Comparison of ENCODE assay signal across 24 mouse cellular contexts in genomic region chr3:55515966-55516365, GRCm38 (mm10). TPM values are rescaled to one million over a fixed set of nuclear protein-coding genes. Genes with fewer than 3 reads are reported as not detected.
DNase-seq lines count a peak whose midpoint lies in the region; ATAC-seq lines count a peak whose summit lies in the region.
"Had no signal": no experiment of that assay in that cellular context is flagged by ENCODE, and none has a peak within 500 bp of the region (broad histone marks: within the 10 kb centered on the region; RNA-seq: fewer than 3 reads in every experiment).

No protein-coding gene starts in this region.

- H3K9ac ChIP-seq in kidney, embryonic 16.5 days (replicated peaks; ENCODE audit: low read length), result no peak overlapping the region
- no peak overlapping the region for H3K9ac ChIP-seq in midbrain, embryonic 15.5 days
- no peak overlapping the region for H3K9ac ChIP-seq in forebrain, embryonic 11.5 days (ENCODE audit: low read length)
- H3K9ac ChIP-seq: embryonic facial prominence, embryonic 15.5 days; forebrain, embryonic 15.5 days; heart, embryonic 12.5 days had no signal

- peak; percentile 39; the same call in 1 of the 2 replicates for ATAC-seq in kidney, embryonic 16.5 days (ENCODE audit: low FRiP score, low TSS enrichment)
- no peak for ATAC-seq in midbrain, embryonic 15.5 days (replicated peaks)
- ATAC-seq in forebrain, embryonic 11.5 days (replicated peaks; ENCODE audit: low FRiP score), result no peak
- ATAC-seq: forebrain, embryonic 15.5 days had no signal

- peak; percentile 18 for DNase-seq in embryo, embryonic 10.5 days (ENCODE audit: low spot score)
- DNase-seq in embryo, embryonic 11 days, result no peak
- no peak for DNase-seq in kidney, adult 11 months
- no peak for DNase-seq in limb, embryonic 10.5 days (ENCODE audit: low spot score)
- DNase-seq in forebrain, embryonic 11.5 days (ENCODE audit: low spot score), result no peak
- DNase-seq in natural killer cell, adult 2 months (ENCODE audit: low spot score in 2 of 2), result no peak
- DNase-seq: adrenal gland, postnatal 10 days; cerebellum, adult 11 months; cerebellum, adult 8-10 months; cerebellum, postnatal 14 days; gastrocnemius, postnatal 10 days had no signal

- H3K36me3 ChIP-seq in kidney, embryonic 16.5 days (ENCODE audit: insufficient read depth, low read length), result no peaks in the 10 kb centered on the region
- H3K36me3 ChIP-seq in limb, embryonic 10.5 days, result no peaks in the 10 kb centered on the region; the same call in 1 of the 2 replicates
- H3K36me3 ChIP-seq in midbrain, embryonic 15.5 days (replicated peaks), result peaks cover 9% of the 10 kb centered on the region
- no peaks in the 10 kb centered on the region for H3K36me3 ChIP-seq in forebrain, embryonic 11.5 days (ENCODE audit: control insufficient read depth, insufficient read depth, low read length)
- H3K36me3 ChIP-seq: embryonic facial prominence, embryonic 15.5 days; forebrain, embryonic 10.5 days; heart, embryonic 12.5 days had no signal

- peaks cover 22% of the 10 kb centered on the region for H3K4me1 ChIP-seq in kidney, embryonic 16.5 days (ENCODE audit: insufficient read depth, low read length)
- H3K4me1 ChIP-seq in limb, embryonic 10.5 days, result peaks cover 80% of the 10 kb centered on the region
- H3K4me1 ChIP-seq in midbrain, embryonic 15.5 days, result peaks cover 13% of the 10 kb centered on the region
- 0 out of 2 replicates have a peak, but pooled peaks cover 2% of the 10 kb centered on the region for H3K4me1 ChIP-seq in forebrain, embryonic 11.5 days (replicated peaks; ENCODE audit: control insufficient read depth, insufficient read depth, low read length)

- WGBS in kidney, embryonic 16.5 days, result 37% methylated on average over 5 of the region's 5 CpGs
- 33% methylated on average over 5 of the region's 5 CpGs for WGBS in limb, embryonic 10.5 days
- 51% methylated on average over 5 of the region's 5 CpGs for WGBS in midbrain, embryonic 15.5 days
- 78% methylated on average over 5 of the region's 5 CpGs for WGBS in forebrain, embryonic 11.5 days

- H3K4me3 ChIP-seq in kidney, embryonic 16.5 days (ENCODE audit: low read length), result no peak overlapping the region
- no peak overlapping the region for H3K4me3 ChIP-seq in limb, embryonic 10.5 days
- no peak overlapping the region for H3K4me3 ChIP-seq in midbrain, embryonic 15.5 days
- H3K4me3 ChIP-seq in forebrain, embryonic 11.5 days (ENCODE audit: low read depth, low read length), result no peak overlapping the region
- H3K4me3 ChIP-seq: embryonic facial prominence, embryonic 15.5 days; erythroblast, embryonic 14.5 days; forebrain, embryonic 10.5 days; forebrain, embryonic 15.5 days; heart, embryonic 12.5 days; hindbrain, embryonic 10.5 days had no signal

- no peak overlapping the region for H3K4me2 ChIP-seq in kidney, embryonic 16.5 days (replicated peaks; ENCODE audit: low read depth, low read length)
- no peak overlapping the region for H3K4me2 ChIP-seq in midbrain, embryonic 15.5 days
- no peak overlapping the region for H3K4me2 ChIP-seq in forebrain, embryonic 11.5 days (ENCODE audit: low read depth, low read length, severe bottlenecking)
- H3K4me2 ChIP-seq: embryonic facial prominence, embryonic 15.5 days; forebrain, embryonic 15.5 days; heart, embryonic 12.5 days; hindbrain, embryonic 14.5 days had no signal

- H3K9me3 ChIP-seq in kidney, embryonic 16.5 days (ENCODE audit: low read length), result no peaks in the 10 kb centered on the region
- H3K9me3 ChIP-seq in limb, embryonic 10.5 days (replicated peaks), result no peaks in the 10 kb centered on the region
- H3K9me3 ChIP-seq in midbrain, embryonic 15.5 days, result no peaks in the 10 kb centered on the region
- H3K9me3 ChIP-seq in forebrain, embryonic 11.5 days (ENCODE audit: control insufficient read depth, low read length), result no peaks in the 10 kb centered on the region
- H3K9me3 ChIP-seq: embryonic facial prominence, embryonic 15.5 days; forebrain, embryonic 10.5 days; forebrain, embryonic 15.5 days; heart, embryonic 12.5 days; hindbrain, embryonic 10.5 days had no signal

- no peak overlapping the region for H3K27ac ChIP-seq in kidney, embryonic 16.5 days (ENCODE audit: low read length)
- peak overlapping the region; percentile 89 for H3K27ac ChIP-seq in limb, embryonic 10.5 days
- H3K27ac ChIP-seq in midbrain, embryonic 15.5 days, result peak overlapping the region; percentile 31
- H3K27ac ChIP-seq in forebrain, embryonic 11.5 days (ENCODE audit: low read depth, low read length), result no peak overlapping the region
- H3K27ac ChIP-seq: embryonic facial prominence, embryonic 15.5 days; forebrain, embryonic 10.5 days; forebrain, embryonic 15.5 days; hindbrain, embryonic 14.5 days had no signal

- H3K27me3 ChIP-seq in kidney, embryonic 16.5 days (ENCODE audit: insufficient read depth, low read length), result no peaks in the 10 kb centered on the region
- H3K27me3 ChIP-seq in limb, embryonic 10.5 days (ENCODE audit: low read depth, poor library complexity, severe bottlenecking), result no peaks in the 10 kb centered on the region
- no peaks in the 10 kb centered on the region for H3K27me3 ChIP-seq in midbrain, embryonic 15.5 days (replicated peaks)
- H3K27me3 ChIP-seq in forebrain, embryonic 11.5 days (ENCODE audit: control insufficient read depth, insufficient read depth, low read length), result no peaks in the 10 kb centered on the region
- H3K27me3 ChIP-seq: embryonic facial prominence, embryonic 15.5 days; forebrain, embryonic 15.5 days; heart, embryonic 12.5 days had no signal

RNA-seq across cellular contexts. Expression of gene Gm21954, which starts 44.0 kb away (rescaled TPM):
- polyA plus RNA-seq in kidney, embryonic 16.5 days (2015; fragmentation: Nextera tagmentation; extraction: Ambion mirVana), result not detected in 2 replicates
- not detected in 2 replicates for polyA plus RNA-seq in limb, embryonic 10.5 days (2016; fragmentation: Nextera tagmentation; extraction: Ambion mirVana)
- polyA plus RNA-seq in midbrain, embryonic 15.5 days (2015; fragmentation: Nextera tagmentation; extraction: Ambion mirVana), result not detected in 2 replicates
- polyA plus RNA-seq in forebrain, embryonic 11.5 days (2014; fragmentation: Nextera tagmentation; extraction: Ambion mirVana), result not detected in 2 replicates
- polyA plus RNA-seq: brain, embryonic 14.5 days; C2C12; embryonic facial prominence, embryonic 11.5 days; embryonic facial prominence, embryonic 15.5 days; erythroblast, embryonic 14.5 days; forebrain, embryonic 10.5 days; forebrain, embryonic 15.5 days; heart, embryonic 12.5 days; heart, embryonic 16.5 days; hindbrain, embryonic 10.5 days; hindbrain, embryonic 14.5 days had no signal

Comparison
In these comparisons a context has a peak if more than half of its experiments do, and no peak if none do; other contexts are left out.
1. H3K27ac ChIP-seq: peak in limb, embryonic 10.5 days (single experiment) and midbrain, embryonic 15.5 days (single experiment); none in kidney, embryonic 16.5 days (single experiment) and forebrain, embryonic 11.5 days (single experiment).